Mouse (Mus musculus): ENCODE measurements around the gene Gm43738. TPM values are rescaled to one million over a fixed set of nuclear protein-coding genes. Genes with fewer than 3 reads are reported as not detected.

The Gm43738 gene
- not detected for total RNA-seq (2021)
- long read RNA-seq, experiment 1, partial matches to known transcripts = 0 of 1 reads
- long read RNA-seq, experiment 1, other reads (novel, unspliced or antisense) = 1 of 1 reads
- long read RNA-seq, experiment 2, partial matches to known transcripts = 0 of 1 reads
- long read RNA-seq, experiment 2, other reads (novel, unspliced or antisense) = 1 of 1 reads

DNA sequence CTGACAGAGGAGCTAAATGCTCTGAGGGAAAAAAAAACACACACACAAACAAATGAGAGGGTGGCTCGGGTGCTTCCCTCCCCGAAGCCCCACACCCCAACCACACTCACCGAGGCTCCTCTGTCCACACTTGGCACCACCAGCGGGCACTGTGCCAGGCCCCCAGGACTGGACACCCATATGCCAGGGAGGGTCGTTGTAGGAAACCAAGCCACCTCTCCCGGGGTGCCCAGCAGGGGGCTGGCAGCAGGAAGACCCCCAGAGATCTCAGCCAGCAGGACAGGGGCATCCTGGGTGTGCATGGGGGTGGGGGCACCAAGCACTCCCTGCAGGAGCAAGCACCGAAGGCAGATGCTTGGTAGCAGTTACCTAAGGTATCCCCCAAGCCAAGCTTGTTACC is at the start of gene Gm43738:
TSS of gene Gm43738 (minus strand) at position 289 of the 400 bp plus-strand sequence.
- DNase-seq = no peak

DNA sequence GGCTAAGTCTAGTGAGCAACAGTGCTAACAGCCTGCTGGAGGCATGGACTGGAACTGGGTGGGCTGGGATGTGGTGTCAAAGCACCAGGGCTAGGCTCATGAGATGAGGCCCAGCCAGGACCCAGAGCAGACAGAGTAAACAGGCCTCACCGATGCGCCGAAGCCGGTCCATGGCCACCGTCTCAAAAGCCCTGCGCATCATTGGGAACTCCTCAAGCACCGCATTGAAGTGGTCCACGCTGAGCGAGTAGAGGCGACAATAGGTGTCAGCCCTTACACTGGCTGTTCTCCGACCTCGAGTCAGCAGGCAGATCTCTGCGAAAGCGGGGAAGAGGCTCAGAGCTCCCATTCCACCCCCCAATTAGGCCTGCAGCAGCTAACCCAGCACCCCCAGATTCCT is 47.7 kb upstream of the Gm43738 start:
- no peak for DNase-seq

DNA sequence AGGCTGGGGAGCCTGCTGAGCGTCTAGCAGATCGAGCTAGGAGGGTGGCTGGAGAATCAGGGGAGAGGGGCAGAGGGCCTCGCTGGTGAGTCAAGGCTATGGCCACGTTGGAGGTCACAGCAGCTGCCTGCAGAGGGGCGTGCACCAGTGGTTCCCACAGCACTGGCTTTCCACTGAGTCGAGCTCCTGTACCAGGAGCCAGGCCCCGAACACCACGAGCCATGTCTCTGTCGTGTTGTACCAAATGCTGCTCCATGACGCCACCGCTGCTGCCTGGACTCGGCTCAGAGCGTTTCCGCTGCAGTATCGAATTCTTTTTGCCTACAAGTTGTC is 47.0 kb upstream of the Gm43738 start:
- peak; percentile 23 for DNase-seq

DNA sequence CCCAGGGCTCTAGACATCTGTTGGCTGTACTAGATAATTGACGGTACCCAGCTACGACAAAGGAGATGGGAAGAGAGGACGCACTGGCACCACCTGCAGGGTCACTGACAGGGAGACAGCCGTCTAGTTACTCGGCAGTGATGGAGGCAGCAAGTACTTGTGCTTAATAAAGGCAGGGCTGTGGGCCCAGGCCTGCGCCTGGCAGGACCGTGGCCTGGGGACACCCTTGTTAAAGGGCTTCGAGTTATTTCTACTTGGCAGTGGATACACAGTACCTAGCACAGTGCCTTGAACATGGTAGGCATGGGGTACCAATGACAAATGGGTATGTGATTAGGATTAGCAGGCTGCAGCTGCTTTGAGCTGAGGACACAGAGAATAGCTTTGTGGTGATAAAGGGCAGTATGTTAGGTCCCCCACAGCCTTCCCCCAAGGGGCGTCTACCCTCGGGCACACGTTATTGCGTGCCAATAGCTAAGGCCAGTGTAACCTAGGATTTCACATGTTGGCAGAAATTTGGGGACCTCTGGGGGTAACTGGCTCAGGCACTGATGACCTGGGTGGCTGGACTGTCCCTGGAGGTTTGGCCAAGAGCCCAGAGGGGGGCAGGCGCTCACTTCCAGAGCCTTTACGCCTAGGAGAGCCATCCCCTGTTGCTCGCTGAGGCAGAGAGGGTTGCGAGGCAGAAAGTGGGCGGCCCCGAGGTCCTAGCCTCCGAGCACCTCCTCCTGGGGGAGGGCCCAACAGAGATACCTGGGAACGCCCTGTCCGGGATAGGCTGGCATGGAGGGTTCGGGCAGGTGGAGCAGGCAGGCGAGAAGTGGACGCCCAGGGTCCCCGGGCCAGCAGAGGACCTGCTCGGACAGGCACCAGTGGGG is 46.4 kb upstream of the Gm43738 start:
- peak; percentile 56 for DNase-seq

DNA sequence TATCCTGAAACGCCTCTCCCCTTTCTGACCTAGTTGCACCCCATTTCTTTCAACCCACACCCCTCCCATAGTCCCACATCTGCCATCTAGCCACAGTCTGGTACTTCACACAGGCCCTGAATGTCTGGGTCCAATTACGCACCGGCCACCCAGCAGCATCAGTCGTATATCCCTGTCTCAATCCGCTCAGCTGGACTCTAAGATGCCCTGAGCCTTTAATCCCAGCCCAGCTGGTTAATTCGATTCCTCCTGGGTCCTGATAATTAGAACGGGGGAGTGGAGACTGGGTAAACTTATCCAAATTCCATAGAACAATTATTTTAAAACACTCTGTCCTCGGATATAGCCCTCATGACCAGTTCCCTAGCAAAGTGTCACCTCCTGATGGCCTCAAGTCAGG is 44.7 kb upstream of the Gm43738 start:
- DNase-seq = no peak

DNA sequence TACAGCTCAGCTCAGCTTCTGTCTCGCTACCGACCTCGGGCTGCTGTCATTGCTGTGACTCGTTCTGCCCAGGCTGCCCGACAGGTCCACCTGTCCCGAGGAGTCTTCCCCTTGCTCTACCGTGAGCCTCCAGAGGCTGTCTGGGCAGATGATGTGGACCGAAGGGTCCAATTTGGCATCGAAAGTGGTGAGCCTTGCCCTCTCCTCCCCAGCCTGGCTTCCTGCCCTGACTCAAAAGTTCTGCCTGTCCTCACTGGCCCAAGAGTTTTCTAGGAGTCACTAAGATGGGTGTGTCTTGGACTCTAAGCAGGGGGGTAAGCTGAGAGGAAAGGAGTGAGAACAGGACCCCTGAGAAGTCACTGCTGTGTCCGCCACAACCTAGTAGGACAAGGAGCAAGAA is 43.9 kb upstream of the Gm43738 start:
- no peak for DNase-seq

DNA sequence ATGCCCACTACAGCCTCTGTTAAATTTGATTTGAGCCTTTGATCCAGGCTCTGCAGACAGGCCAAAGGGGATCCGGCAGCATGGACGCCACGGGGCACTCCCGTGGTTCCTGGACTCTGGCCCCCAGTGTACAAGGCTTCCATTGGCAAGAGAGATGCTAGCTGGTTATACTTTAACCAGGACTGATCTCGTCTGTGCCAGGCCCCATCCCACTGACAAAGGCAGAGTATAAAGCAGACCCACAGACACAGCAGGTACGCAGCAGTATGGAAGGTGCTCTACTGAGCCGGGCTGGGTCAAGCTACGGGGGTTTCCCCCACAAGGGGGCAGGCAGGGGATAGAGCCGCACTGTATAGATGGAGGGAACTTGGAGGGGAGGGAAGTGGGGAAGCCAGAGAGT is 35.5 kb upstream of the Gm43738 start:
- DNase-seq = no peak

DNA sequence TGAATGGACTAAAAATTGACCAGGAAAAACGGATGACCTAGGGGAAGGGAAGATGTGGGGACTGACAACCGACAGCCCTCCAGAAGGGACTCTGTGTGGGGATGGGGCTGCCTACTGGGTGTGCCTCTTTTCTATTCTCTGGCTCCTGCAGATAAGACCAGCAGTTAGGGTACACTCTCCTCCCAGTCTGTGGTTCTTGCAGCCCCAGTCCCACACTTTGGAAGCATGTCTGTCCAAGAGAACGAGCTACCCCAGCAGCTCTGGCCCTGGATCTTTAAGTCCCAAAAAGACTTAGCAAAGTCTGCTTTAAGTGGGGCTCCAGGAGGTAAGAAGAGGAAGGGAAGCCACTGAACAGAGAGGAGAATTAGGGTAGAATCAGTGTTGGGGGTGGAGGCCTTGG is 35.1 kb upstream of the Gm43738 start, which contains the start of gene Pklr:
TSS of gene Pklr (plus strand) at position 185 of the 400 bp plus-strand sequence.
- no peak for DNase-seq

DNA sequence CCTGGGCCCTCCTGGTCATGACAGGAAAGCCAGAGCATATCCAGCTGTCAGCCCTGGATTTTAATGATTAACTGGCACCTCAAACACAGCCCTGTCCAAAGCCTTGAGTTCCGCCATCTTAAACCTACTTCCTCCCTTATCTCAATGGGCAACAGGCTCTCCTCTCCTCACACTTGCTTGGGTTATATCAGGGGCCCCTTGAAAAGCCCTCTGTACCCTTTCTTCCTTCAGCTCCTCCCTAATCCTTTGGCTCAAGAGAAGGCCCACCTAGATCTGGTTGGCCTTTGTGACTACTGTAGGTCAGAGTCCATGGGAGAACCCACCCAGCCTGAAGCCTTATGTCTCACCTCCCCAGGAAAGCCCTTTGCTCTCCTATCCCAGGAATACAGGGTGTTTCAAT is 32.9 kb upstream of the Gm43738 start:
- DNase-seq = no peak

DNA sequence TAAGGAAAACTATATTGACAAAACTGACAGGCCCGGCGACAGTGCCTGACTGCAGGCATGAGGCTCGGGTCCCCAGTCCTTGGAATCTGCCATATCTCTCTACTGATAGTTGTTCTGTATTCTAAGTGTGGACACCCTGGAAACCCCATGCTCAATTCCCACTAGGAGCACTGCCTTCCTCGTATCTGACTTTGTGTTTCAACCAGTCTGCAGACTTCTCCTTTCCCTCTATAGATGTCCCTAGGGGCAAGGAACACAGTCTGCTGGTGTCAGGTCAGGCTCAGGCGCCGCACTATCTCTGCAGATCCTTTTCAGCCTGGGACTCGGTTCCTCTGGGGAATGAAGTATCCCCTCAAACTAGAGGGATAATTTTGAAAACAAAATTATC is 32.2 kb upstream of the Gm43738 start:
- no peak for DNase-seq

DNA sequence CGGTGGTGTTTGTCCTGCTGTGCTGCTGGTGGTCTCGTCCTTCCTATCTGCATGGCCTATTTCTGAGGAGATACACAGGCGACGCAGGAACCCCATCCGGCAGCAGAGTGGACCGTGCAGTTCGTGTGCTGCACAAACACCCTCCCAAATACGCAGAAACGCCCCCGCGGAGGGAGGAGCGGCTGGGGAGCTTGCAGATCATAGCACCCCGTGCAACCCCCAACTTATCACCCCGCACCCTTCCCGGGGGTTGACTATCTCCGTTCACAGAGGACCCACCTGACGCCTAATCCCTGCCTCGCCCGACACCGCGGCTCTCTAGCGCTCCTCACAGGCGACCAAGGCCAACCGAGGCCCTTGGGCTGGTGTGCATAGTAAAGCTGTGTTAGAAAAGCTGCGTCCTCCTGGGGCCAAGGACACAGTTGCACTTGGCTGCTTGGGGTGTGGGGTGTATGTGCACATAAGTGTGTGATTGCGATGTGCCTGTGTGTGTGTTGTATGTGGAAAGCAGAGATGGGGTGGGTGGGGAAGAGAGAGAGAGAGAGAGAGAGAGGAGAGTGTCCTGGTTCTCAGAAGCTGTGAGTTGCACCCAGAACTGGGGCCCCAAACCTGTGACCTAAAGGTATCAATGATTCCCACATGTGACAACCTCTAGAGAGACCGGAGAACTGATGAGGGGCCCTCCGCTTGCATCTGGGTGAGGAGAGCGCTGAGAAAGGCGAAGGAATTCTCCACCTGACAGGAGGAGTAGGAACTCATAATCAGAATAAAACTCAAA is 31.6 kb upstream of the Gm43738 start:
- peak; percentile 70 for DNase-seq

DNA sequence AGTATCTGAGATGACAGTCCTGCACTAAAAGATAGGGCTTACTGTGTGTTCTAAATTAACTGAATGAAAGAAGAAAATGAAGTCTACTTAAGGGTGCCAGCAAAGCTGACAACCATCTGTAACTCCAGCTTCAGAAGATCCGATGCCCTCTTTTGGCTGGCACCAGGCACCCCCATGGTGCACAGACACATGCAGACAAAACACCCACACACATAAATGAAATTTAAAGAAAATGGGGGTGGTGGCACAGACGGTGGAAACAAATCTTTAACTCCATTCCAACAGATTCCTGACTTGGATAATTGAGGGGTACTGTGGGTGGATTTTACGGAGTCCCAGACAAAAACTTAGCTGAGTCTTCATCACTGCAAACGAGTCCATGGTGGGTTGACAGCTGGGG is 30.9 kb upstream of the Gm43738 start:
- DNase-seq = no peak

DNA sequence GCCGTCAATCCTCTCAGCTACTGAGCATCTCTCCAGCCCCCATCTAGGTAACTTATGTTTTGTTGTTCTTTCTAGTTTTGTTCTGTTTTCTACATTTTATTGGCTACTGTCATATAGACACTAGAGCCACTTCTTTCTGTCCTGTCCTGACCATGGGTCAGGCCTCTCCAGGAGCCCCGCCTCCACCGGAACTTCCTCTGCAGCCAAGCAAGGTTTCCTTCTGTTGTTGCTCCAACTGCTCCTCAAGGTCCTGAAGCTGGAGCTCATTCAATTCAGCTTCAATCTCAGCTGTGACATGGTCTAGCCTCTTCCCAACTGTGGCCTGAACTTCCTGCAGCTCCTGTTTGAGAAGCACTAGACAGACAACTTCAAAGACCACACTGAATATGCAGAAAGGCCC is 29.0 kb upstream of the Gm43738 start:
- DNase-seq = peak; percentile 37

DNA sequence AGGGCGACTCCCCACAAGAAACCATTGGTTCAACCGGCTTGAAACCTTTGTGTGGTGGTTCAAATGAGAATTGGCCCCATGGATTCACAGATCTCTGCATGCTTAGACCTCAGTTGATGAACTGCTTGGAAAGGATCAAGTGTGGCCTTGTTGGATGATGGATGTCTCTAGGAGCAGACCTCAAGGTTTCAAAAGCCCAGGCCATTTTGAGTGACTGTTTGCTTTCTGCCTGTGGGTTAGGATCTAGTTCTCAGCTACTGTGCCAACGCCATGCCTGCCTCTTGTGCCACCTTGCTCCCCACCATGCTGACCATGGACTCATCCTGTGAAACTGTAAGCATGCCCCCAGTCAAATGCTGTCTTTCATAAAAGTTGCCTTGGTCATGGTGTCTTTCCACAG is 25.1 kb upstream of the Gm43738 start:
- peak; percentile 18 for DNase-seq

DNA sequence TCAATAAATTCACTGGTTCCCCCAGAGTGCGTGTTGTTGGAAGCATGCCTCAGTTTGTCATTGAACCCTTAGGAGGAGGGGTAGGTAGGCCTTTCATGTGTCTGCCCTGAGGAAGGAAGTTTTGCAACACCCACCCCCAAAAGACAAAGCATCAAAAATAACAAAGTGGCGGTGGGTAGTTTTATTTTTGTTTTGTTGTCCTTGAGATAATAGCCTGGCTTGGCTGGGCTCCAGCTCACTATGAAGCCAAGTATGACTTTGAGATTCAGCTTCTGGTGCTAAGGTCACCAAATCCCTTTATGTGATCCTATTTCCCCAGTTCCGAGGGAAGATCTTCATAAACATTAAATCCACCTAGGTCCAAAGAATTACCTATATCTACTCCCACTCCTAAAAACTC is 23.3 kb upstream of the Gm43738 start:
- peak; percentile 68 for DNase-seq

DNA sequence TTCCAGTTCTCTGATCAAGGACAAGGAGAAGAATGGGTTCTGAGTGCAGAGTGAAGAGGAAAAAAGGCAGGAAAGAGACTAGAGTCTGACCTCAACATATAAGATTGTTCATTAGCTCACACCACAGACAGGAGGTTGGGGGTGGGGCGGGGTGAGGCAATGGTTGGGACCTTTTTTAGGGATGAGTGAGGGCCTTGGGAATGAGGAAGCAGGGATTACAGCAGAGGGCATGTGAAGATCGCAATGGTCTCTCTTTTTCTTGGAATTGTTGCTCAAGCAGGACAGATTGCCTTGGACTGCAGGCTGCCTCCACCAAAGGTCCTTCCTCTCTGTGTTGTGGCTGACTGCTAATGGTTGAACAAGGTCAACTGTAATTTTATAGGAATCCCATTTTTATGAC is 22.4 kb upstream of the Gm43738 start:
- peak; percentile 67 for DNase-seq

DNA sequence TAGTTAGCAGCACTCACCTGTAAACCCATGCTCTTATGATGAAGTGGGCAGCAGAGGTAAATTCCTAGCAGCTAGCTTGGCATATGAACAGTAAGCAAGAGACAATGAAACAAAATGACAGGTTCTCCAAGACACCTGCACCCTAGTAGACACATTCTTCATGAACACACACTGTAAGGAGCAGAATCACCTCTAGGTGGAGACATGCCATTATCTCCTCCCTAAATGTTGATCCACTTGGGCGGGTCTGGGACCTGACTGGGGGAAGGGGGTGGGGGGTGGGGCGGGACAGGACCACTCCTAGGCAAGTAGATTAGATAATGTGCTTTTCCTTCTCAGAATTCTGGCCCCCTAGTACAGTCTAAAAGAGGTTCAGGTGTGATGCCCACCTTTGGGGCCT is 14.6 kb upstream of the Gm43738 start:
- no peak for DNase-seq

DNA sequence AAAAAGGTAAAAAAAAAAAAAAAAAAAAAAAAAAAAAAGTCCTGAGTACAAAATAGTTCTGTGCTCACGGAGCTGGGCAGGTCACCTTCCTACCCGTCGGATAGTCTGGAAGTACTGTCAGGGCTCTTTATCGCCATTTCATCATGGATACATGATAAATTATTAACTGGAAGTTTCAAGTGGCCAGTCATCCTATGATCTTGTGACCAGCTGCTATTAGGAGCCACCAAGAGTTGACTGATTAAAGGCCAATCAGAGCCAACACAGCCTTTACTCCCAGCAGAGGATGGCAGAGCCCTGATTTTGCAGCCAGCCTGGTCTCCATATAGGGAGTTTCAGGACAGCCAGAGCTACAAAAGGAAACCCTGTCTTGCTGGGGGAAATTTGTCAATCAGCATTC is 12.2 kb upstream of the Gm43738 start:
- DNase-seq = no peak

DNA sequence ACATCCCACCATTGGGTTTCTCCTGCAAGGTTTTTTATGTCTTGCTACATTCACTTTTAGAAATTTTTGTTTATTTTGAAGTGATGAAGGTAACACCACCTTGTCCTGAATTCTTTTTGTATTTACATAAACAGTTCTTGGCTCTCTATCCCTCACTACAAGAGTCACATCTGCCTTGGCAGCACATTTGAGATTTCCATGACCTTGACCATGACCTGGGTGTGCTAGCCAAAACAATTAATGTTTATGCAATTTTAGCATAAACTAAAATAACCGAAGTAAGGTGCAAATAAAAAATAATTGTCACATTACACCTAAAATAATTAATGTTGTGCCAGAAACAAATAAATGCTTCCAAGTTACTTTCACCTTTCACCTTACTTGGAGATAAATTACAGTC is 7.2 kb upstream of the Gm43738 start:
- DNase-seq = peak; percentile 57

DNA sequence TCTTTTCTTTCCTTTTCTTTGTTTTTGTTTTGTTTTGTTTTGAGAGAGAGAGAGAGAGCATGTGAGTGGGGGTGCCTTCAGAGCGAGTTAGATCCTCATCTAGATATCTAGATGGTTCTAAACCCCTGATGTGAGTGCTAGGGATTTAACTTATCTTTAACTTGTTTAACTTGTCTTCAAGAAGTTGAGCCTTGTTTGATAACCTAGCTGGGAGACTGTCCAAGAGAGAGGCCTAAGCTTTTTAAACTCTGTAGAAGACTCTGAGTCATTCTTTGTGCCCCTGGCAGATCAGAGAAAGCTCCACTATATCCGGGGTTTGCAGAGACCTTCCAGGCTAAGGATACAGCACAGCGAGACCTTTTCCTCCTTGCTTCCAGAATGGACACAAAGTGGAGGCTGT is 6.6 kb upstream of the Gm43738 start:
- DNase-seq = no peak

DNA sequence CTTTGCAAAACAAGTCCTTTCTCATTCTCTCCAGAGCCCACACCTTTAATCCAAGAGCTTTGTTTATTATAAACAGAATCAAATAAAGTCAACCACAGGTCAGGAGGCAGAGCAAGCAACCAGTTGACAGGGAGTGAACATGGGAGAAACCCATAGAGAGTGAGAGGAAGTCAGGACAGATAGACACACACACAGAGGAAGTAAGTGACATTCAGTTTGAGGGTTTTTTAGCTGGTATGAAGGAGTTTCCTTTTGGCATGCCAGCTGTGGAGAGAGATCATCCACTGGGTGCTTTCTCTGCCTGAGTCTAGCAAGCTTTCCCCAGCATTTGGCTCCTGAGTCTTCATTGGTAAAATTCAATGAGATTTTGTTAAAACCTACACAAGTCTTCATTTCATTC is 6.0 kb upstream of the Gm43738 start:
- DNase-seq = no peak

DNA sequence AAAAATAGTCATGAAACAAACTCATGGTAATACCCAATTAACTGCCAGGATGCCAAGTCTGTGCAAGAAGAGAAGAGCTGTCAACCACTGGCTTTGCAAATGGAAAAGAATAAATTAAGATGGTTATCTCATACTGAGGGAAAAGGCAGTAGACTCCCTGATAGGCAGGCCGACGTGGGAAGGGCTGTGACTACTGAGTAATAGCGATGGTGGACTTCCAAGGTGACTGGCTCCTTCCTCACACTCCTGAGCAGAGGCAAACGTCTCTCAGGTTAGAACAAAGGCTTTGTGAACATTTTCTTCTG is 2.3 kb upstream of the Gm43738 start:
- DNase-seq = no peak

DNA sequence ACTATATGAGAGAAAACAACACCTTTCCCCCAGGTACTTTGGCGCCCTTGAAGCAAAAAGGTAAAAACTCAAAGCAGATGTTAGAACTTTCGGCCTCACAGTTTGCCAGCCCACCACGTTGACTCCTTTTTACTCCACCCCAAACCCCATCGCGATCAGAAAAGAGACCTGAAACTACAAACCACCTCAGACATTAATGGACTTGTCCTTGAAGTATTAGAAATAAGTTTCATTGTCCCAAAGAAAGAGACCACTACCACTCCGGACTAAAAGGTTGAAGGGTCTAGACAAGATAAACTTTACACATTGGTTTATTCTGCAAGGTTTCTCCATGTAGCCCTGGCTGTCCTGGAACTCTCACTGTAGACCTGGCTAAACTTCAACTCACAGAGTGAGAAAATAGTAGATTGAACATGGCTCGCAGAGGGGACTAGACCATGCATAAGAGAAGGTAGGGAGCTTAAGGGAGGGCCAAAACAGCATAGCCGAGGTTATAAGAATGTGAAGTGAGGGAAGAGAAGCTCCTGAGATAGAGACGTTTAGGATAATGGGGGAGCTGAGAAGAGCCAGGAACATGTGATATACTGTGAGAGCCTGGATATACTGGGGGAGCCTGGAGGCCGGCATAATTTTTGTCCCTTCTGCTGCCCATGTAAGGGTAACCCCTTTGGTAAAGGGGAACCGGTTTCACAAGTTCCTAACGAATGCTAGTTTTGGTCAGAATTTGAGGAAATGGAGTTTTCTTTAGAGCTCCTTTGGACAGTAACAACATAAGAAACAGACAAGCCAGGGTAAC is 1.8 kb upstream of the Gm43738 start:
- DNase-seq = no peak
